Mouse (Mus musculus) intestine, embryonic 16.5 days (tissue): ENCODE measurements around the gene Gm3147. TPM values are rescaled to one million over a fixed set of nuclear protein-coding genes. Genes with fewer than 3 reads are reported as not detected.
"Not testable (repeated sequence)": the region's sequence is repeated elsewhere in the genome, so short reads cannot be mapped to it uniquely, and the experiment has no call there.

ENCODE experiments used
- ATAC-seq: fragments of 200-750 bp; cut with Nextera tagmentation; 2 replicates; pipeline ENCODE4 v1.8.0; 2017; ENCODE audit warnings: moderate TSS enrichment, moderate library complexity
- H3K27ac ChIP-seq: fragments of 300-500 bp; sonication (generic); 2 replicates; pipeline ENCODE4 v1.5.1; 2014; ENCODE audit warnings: mild to moderate bottlenecking, low read length
- H3K27me3 ChIP-seq: fragments of 300-500 bp; sonication (generic); replicated peaks from 2 replicates; pipeline ENCODE4 v1.6.1; 2014; ENCODE audit warnings: low read length, control low read depth, mixed read lengths; ENCODE audit not compliant: control insufficient read depth, insufficient read depth
- H3K36me3 ChIP-seq: fragments of 300-500 bp; sonication (generic); 2 replicates; pipeline ENCODE4 v1.6.1; 2014; ENCODE audit warnings: low read length, control low read depth; ENCODE audit not compliant: control insufficient read depth, insufficient read depth
- H3K4me1 ChIP-seq: fragments of 300-500 bp; sonication (generic); 2 replicates; pipeline ENCODE4 v1.6.1; 2014; ENCODE audit warnings: low read length, control low read depth, mixed read lengths; ENCODE audit not compliant: control insufficient read depth, insufficient read depth
- H3K4me2 ChIP-seq: fragments of 300-500 bp; sonication (generic); 2 replicates; pipeline ENCODE4 v1.6.1; 2014; ENCODE audit warnings: low read depth, low read length, control low read depth
- H3K4me3 ChIP-seq: fragments of 300-500 bp; sonication (generic); 2 replicates; pipeline ENCODE4 v1.5.1; 2014; ENCODE audit warnings: mild to moderate bottlenecking, low read length
- H3K9ac ChIP-seq: fragments of 300-500 bp; sonication (generic); 2 replicates; pipeline ENCODE4 v1.6.1; 2014; ENCODE audit warnings: low read depth, low read length
- H3K9me3 ChIP-seq: fragments of 300-500 bp; sonication (generic); 2 replicates; pipeline ENCODE4 v1.6.1; 2016; ENCODE audit warnings: low read length, control low read depth; ENCODE audit not compliant: control insufficient read depth
- WGBS: fragments of 180-500 bp; shearing (Covaris S2); extraction: QIAGEN DNeasy Blood & Tissue Kit; methylation state at CpG from one replicate; pipeline ENCODE4 v1.1.7; 2014; 5-methylcytosine and 5-hydroxymethylcytosine counted together
- polyA plus RNA-seq: library from polyadenylated mRNA; unstranded; fragments of >200 nt; fragmentation: Nextera tagmentation; extraction: Ambion mirVana; gene quantifications from 2 replicates; pipeline ENCODE4 v1.2.1, GENCODE M21; 2015

The Gm3147 gene
- not detected in 2 replicates for polyA plus RNA-seq

DNA sequence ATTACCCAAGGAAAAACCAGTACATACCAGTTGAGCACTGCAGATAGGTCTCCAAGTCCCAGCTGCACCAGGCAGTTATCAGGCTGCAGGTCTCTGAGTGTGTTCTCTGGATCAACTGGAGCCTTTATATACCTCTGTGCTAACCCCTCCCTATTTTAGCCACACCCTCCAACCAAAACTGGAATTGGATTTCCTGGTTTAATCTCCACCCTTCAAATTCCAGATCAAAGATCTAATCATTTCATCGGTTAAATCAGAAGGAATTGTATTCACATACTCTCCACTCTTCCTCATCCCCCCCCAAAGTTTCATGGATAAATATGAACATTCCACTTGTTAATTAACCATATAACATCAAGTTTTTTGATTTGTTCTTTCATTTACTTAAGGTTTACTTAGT is at the start of gene Gm3147:
Gene Gm3147 (minus strand): TSS at position 101 of the 400 bp plus-strand sequence.
- ATAC-seq, H3K27ac ChIP-seq: not testable (repeated sequence)
- no CpG with 5 or more reads among the region's 1 CpGs for WGBS

DNA sequence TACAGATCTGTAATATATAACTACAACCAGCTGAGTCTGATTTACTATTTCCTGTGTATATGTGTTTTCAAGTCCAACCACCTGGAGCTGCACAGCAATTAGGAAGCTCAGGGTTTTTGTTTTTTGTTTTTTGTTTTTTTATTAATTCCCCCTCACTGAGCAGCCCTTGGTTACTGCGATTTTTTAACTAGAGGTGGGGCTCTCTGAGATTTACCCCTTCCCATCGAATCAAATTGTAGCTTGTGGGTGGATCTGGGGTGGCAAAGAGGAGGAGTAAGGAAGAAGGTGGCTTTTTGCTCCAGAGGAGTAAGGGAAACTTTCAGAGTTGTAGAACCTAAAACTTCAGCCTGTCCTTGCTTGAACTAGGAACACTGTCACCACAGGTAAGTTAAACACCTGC is 31.9 kb upstream of the Gm3147 start, which contains the start of gene Gm6205:
Gene Gm6205 (plus strand): TSS at position 301 of the 400 bp plus-strand sequence.
- H3K9ac ChIP-seq, ATAC-seq, H3K27me3 ChIP-seq, H3K4me3 ChIP-seq, H3K36me3 ChIP-seq, H3K9me3 ChIP-seq, H3K4me2 ChIP-seq, H3K27ac ChIP-seq, H3K4me1 ChIP-seq: not testable (repeated sequence)
- no CpG with 5 or more reads among the region's 2 CpGs for WGBS

More for the DNA sequence above, at the start of gene Gm3147:
- not testable (repeated sequence) for H3K9ac ChIP-seq, H3K36me3 ChIP-seq, H3K27me3 ChIP-seq, H3K4me3 ChIP-seq, H3K4me1 ChIP-seq, H3K9me3 ChIP-seq, H3K4me2 ChIP-seq

DNA sequence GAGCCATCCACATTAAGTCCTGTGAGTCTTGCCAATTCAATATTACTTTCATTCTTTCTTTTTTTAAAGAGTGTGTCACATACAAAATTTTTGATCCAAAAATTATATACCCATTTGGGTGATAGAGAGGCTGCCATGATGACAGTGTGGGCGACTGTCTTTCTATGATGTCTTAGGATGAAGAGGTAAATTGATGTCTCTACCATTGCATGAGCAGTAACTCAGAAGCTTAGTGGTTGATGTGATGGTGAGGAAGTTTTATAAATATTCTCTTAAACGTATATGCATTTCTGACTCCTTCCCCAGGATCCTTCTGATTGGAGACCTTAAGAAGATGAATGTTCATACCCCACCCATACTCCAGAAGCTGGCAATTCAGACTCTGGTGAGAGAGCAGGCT is 7.5 kb upstream of the Gm3147 start, which contains the start of gene Gm6509:
Gene Gm6509 (plus strand): TSS at position 301 of the 400 bp plus-strand sequence.
- not testable (repeated sequence) for ATAC-seq, H3K9ac ChIP-seq, H3K27me3 ChIP-seq, H3K27ac ChIP-seq, H3K36me3 ChIP-seq, H3K9me3 ChIP-seq, H3K4me2 ChIP-seq, H3K4me3 ChIP-seq, H3K4me1 ChIP-seq
- 83% methylated on average over 1 of the region's 2 CpGs for WGBS

Other genes with a start within 250 kb of the Gm3147 start
- not detected in 2 replicates for gene Gm7682, start 170.6 kb downstream of the Gm3147 start, polyA plus RNA-seq
- gene Gm3139, start 90.1 kb downstream of the Gm3147 start, polyA plus RNA-seq, result not detected in 2 replicates
- not detected in 2 replicates for gene Gm6509, start 7.6 kb upstream of the Gm3147 start, polyA plus RNA-seq
- not detected in 2 replicates for gene Gm6205, start 32.0 kb upstream of the Gm3147 start, polyA plus RNA-seq
- not detected in 2 replicates for gene Gm3183, start 249.1 kb upstream of the Gm3147 start, polyA plus RNA-seq